Mouse (Mus musculus) small intestine, adult 2 months (tissue): ENCODE measurements around the gene Bod1l.

Experiments
- CTCF ChIP-seq: fragments of 200-500 bp; IDR thresholded peaks from 2 replicates; pipeline ENCODE4 v1.5.1; 2012; ENCODE audit warnings: low read depth, mild to moderate bottlenecking, control low read depth, inconsistent platforms, low read length, moderate library complexity, mixed read lengths; ENCODE audit not compliant: insufficient replicate concordance, insufficient read length; ENCODE audit errors: extremely low read depth
- POLR2A ChIP-seq: fragments of 200-500 bp; IDR thresholded peaks from 2 replicates; pipeline ENCODE4 v1.6.1; 2012; ENCODE audit warnings: low read depth, mild to moderate bottlenecking, control low read depth, inconsistent platforms, low read length, moderate library complexity

DNA sequence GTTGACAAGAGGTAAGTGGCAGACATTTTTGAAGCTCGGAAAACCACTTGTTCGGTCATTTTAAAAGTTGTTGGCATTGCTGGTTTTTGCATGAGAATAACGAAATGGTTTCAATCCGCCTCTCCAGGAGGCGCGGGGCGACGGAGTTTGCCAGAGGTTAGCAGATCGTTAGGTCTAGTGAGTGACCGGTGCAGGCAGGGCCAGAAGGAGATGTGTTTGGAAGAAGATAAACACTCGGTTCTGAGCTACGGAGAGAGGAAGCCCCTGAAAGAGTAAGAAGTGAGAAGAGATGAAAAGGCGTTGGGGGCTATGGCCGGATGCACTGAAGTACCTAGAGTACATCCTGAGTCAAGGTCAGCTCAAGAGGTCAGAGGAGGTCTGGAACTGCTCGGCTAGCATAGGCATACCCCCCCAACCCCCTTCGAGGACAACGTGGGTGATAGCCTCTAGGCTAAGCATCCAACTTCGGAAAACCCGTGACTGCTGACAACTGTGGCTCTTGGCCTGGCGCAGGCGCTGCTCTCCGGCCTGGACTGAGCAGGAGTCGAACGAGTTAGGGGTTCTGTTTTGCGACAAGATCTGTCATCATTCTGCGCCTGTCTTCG, 77.6 kb downstream of the Bod1l start:
- TF ChIP-seq POLR2A (no peak), CTCF (no peak)
